Mouse (Mus musculus) spleen, adult 2 months (tissue): Measurements from ENCODE around the gene Zfp275. TPM values are rescaled to one million over a fixed set of nuclear protein-coding genes. Genes with fewer than 3 reads are reported as not detected.

ENCODE experiments used
- DNase-seq, 2 experiments: peaks; one replicate each; pipeline versions ENCODE4 v3.0.0 to v3.0.0-alpha.2; 2012 to 2021; ENCODE audit warnings: low spot score in 2 of 2, low read depth in 1 of 2
- H3K27ac ChIP-seq: fragments of 200-500 bp; 2 replicates; pipeline ENCODE4 v1.5.1; 2012; ENCODE audit warnings: low read length, inconsistent platforms; ENCODE audit not compliant: insufficient read depth
- H3K27me3 ChIP-seq: fragments of 200-500 bp; 2 replicates; pipeline ENCODE4 v1.6.1; 2012; ENCODE audit warnings: mild to moderate bottlenecking, moderate library complexity, low read length, inconsistent platforms; ENCODE audit not compliant: control insufficient read depth, insufficient read depth
- H3K36me3 ChIP-seq: fragments of 200-500 bp; 2 replicates; pipeline ENCODE4 v1.6.1; 2012; ENCODE audit warnings: mild to moderate bottlenecking, low read length, inconsistent platforms; ENCODE audit not compliant: control insufficient read depth, insufficient read depth
- H3K4me1 ChIP-seq: fragments of 200-500 bp; 2 replicates; pipeline ENCODE4 v1.6.1; 2011; ENCODE audit warnings: inconsistent platforms; ENCODE audit not compliant: control insufficient read depth, insufficient read depth, insufficient read length
- H3K4me3 ChIP-seq: fragments of 200-500 bp; 2 replicates; pipeline ENCODE4 v1.5.1; 2011; ENCODE audit warnings: mild to moderate bottlenecking, inconsistent platforms; ENCODE audit not compliant: insufficient read depth, insufficient read length; ENCODE audit errors: extremely low read depth
- CTCF ChIP-seq: fragments of 200-500 bp; IDR thresholded peaks from 2 replicates; pipeline ENCODE4 v1.5.1; 2011; ENCODE audit warnings: mild to moderate bottlenecking, inconsistent platforms; ENCODE audit not compliant: insufficient read depth, insufficient read length, insufficient replicate concordance; ENCODE audit errors: extremely low read depth
- POLR2A ChIP-seq: fragments of 200-500 bp; IDR thresholded peaks from 2 replicates; pipeline ENCODE4 v1.6.1; 2011; ENCODE audit warnings: low read depth, low read length, inconsistent platforms
- WGBS: fragments of 180-500 bp; shearing (Covaris S2); methylation state at CpG from one replicate; pipeline ENCODE4 v1.1.7; 2018; 5-methylcytosine and 5-hydroxymethylcytosine counted together
- polyA plus RNA-seq: library from polyadenylated mRNA; depleted of rRNA; stranded (reverse); fragments of >200 nt; gene quantifications from 2 replicates; pipeline ENCODE4 v1.2.3, GENCODE M21; 2012

The Zfp275 gene
- polyA plus RNA-seq, 1 experiment, result 10.3 TPM

- TF ChIP-seq POLR2A (no peak), CTCF (no peak)
- no peak for DNase-seq
- H3K27me3 ChIP-seq, result no peaks in the 10 kb centered on the region
- no peaks in the 10 kb centered on the region for H3K36me3 ChIP-seq
- WGBS, result 33% methylated on average over 1 of the region's 1 CpGs
- no peak overlapping the region for H3K27ac ChIP-seq
- H3K4me1 ChIP-seq, result no peaks in the 10 kb centered on the region
- no peak overlapping the region for H3K4me3 ChIP-seq
These were observed 948 bp upstream of the Zfp275 start for GRCm38 (mm10) chrX:73341473-73341872.

DNA sequence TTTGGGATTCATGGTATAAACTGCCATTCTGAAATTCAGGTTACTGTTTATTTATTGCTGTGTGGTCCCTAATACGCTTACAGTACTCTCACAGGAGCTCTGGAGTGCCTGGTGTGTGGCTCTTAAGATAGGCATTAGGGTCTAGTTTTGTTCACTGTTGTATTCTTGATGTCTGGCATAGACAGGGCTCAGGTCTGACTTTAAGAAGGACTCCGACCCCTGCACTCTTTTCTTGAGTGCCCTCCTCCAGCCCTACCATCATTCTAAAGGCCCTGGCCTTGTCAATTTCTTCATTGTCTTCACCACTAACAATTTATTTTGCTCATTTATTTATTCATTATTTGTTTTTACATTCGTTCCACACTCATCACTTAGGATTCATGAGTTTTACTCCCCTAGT, 353 bp upstream of the Zfp275 start:
- no peaks in the 10 kb centered on the region for H3K4me1 ChIP-seq
- H3K36me3 ChIP-seq, result no peaks in the 10 kb centered on the region
- TF ChIP-seq CTCF (no peak), POLR2A (no peak)
- no peak overlapping the region for H3K4me3 ChIP-seq
- H3K27ac ChIP-seq, result no peak overlapping the region
- WGBS, result 52% methylated on average over 3 of the region's 3 CpGs
- no peaks in the 10 kb centered on the region for H3K27me3 ChIP-seq
- DNase-seq, result no peak

DNA sequence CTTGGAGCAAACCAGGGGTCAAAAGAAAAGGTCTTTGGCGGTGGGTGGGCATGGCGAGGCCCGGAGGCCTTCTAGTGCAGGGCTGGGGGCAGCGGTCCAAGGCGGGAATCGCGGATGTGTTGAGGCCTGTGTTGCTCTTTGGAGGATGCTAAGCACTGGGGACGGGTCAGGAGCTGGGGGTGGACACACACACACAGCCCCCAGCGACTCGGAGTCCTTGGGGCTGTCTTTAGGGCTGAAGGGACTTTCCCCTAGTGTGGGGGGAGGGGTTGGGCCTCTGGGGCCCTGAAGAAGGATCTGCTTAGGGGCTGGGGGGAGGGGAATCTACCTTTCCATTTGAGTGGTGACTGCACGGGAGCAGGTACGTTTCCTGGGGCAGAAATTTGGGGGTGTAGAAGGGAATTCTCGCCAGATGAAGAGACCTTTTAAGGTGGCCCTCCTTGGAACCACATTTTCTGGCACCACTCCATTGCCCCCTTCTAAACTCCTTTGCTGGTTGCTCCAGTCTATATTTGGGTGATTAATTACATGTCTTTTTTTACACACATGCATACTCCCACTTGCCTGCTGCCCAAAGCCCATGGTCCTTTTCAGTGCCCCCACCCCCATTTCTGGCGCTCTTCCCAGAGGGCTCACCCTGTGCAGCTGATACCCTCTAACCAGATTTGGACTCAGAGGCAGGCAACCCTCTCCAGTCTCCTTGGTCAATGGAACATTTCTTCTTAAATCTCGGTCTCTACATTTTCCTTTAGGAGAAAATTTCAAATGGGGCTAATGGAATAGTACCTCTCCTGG, 717 bp downstream of the Zfp275 start:
- no peak for TF ChIP-seq POLR2A
- TF ChIP-seq CTCF, result no peak
- H3K4me3 ChIP-seq, result peak overlapping the region; percentile 98
- peak in 1 of 2 experiments; percentile 34 for DNase-seq
- H3K36me3 ChIP-seq, result no peaks in the 10 kb centered on the region
- WGBS, result 27% methylated on average over 15 of the region's 15 CpGs
- no peaks in the 10 kb centered on the region for H3K27me3 ChIP-seq
- H3K27ac ChIP-seq, result peak overlapping the region; percentile 82
- H3K4me1 ChIP-seq, result no peaks in the 10 kb centered on the region

GRCm38 (mm10) chrX:73343802-73344201, 1.4 kb downstream of the Zfp275 start:
- TF ChIP-seq CTCF (no peak), POLR2A (no peak)
- DNase-seq, result no peak
- no peak overlapping the region for H3K27ac ChIP-seq
- no peaks in the 10 kb centered on the region for H3K27me3 ChIP-seq
- H3K4me1 ChIP-seq, result no peaks in the 10 kb centered on the region
- H3K36me3 ChIP-seq, result no peaks in the 10 kb centered on the region
- no peak overlapping the region for H3K4me3 ChIP-seq
- 66% methylated on average over 1 of the region's 1 CpGs for WGBS

DNA sequence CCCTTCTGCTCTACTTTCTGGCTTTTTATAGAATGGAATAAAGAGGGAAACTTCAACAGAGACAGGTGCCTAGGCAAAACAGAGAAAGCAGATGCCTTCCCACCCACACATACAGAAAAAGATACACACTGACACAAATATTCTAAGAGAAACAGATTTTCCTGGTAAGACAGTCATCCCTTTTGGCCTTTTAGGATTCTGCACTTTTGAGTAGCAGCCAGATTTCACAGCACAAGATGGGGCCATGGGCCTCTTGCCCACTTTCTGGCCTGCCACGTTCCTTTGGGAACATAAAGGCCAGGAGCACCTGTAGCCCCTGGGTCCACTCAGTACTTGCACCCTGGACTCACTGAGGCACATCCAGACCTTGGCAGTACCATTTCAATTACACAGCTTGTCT, 1.9 kb downstream of the Zfp275 start:
- H3K4me1 ChIP-seq, result no peaks in the 10 kb centered on the region
- H3K27ac ChIP-seq, result no peak overlapping the region
- H3K4me3 ChIP-seq, result no peak overlapping the region
- no peak for DNase-seq
- TF ChIP-seq POLR2A (no peak), CTCF (no peak)
- no peaks in the 10 kb centered on the region for H3K36me3 ChIP-seq
- no peaks in the 10 kb centered on the region for H3K27me3 ChIP-seq
- 80% methylated on average over 1 of the region's 1 CpGs for whole genome bisulfite sequencing

DNA sequence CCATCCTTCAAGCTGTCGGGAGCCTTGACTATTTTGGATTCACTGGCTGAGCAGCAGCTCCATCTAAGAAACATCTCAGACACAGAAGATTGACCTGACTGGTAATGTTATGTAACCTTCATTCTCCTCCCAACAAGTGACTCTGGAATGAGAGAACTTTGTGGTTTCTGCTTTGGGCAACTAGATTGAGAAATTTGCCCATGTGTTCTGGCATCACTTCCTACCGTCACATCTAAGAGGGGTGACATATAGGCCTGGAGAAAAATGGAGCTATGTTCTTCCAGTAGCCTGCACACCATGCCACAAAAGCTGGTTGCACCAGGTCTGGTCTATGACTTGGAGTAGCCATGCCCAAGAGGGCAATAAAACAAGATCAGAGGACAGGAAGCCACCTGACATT, 13.7 kb downstream of the Zfp275 start:
- 88% methylated on average over 2 of the region's 2 CpGs for WGBS
- no peaks in the 10 kb centered on the region for H3K4me1 ChIP-seq
- H3K27me3 ChIP-seq, result no peaks in the 10 kb centered on the region
- H3K4me3 ChIP-seq, result no peak overlapping the region
- peaks cover 10% of the 10 kb centered on the region for H3K36me3 ChIP-seq
- TF ChIP-seq POLR2A (no peak), CTCF (no peak)
- DNase-seq, result no peak
- no peak overlapping the region for H3K27ac ChIP-seq

DNA sequence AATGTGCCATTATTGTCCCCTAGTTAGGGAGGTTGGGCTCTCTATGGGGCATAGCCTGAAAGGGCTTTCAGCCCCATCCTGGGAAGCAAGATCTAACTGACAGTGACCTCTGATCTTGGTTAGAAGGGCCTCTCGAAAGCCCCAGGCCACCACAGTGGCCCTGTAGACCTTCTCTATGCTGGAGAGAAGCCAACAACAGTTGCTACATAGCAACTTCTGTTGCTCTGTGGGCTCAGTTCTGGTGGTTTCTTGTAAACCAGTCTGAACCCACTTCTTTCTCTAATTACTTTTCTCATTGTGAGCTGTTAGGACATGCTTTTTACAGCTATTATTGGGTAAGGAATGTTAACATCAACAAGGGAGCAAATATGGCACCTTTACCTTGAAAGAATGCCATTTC, 14.3 kb downstream of the Zfp275 start:
- Histone ChIP-seq H3K36me3 (peaks cover 10% of the 10 kb centered on the region), H3K4me3 (no peak overlapping the region), H3K4me1 (no peaks in the 10 kb centered on the region), H3K27ac (no peak overlapping the region), H3K27me3 (no peaks in the 10 kb centered on the region)
- 73% methylated on average over 1 of the region's 1 CpGs for WGBS
- no peak for TF ChIP-seq POLR2A
- no peak for TF ChIP-seq CTCF
- DNase-seq, result no peak
